In genomic region chr10:8369894-8370500, GRCm38 (mm10) we compare ENCODE assay signal across 15 mouse cellular contexts.
DNase-seq lines count a peak whose midpoint lies in the region; ATAC-seq and TF ChIP-seq lines count a peak whose summit lies in the region.
"Had no signal": no experiment of that assay in that cellular context is flagged by ENCODE, and none has a peak within 500 bp of the region (broad histone marks: within the 10 kb centered on the region; RNA-seq: fewer than 3 reads in every experiment).

No protein-coding gene starts in this region.

- no peaks in the 10 kb centered on the region for H3K4me1 ChIP-seq in limb, embryonic 14.5 days (ENCODE audit: control insufficient read depth, insufficient read depth, low read length)
- no peaks in the 10 kb centered on the region for H3K4me1 ChIP-seq in limb, embryonic 10.5 days
- peaks cover 17% of the 10 kb centered on the region for H3K4me1 ChIP-seq in bone marrow macrophage, adult 2 months (ENCODE audit: control insufficient read depth, insufficient read depth, low read length)
- no peaks in the 10 kb centered on the region for H3K4me1 ChIP-seq in forebrain, embryonic 13.5 days
- H3K4me1 ChIP-seq: embryonic facial prominence, embryonic 12.5 days; hindbrain, embryonic 13.5 days; intestine, embryonic 15.5 days; lung, embryonic 15.5 days had no signal

- no peaks in the 10 kb centered on the region for H3K9me3 ChIP-seq in limb, embryonic 14.5 days (ENCODE audit: control insufficient read depth, low read length)
- no peaks in the 10 kb centered on the region for H3K9me3 ChIP-seq in limb, embryonic 10.5 days (replicated peaks)
- no peaks in the 10 kb centered on the region for H3K9me3 ChIP-seq in forebrain, embryonic 13.5 days (replicated peaks)
- H3K9me3 ChIP-seq: embryonic facial prominence, embryonic 12.5 days; hindbrain, embryonic 13.5 days; intestine, embryonic 15.5 days; lung, embryonic 15.5 days; midbrain, embryonic 10.5 days had no signal

- H3K36me3 ChIP-seq in limb, embryonic 14.5 days (ENCODE audit: control insufficient read depth, insufficient read depth, low read length): no peaks in the 10 kb centered on the region
- H3K36me3 ChIP-seq in limb, embryonic 10.5 days: no peaks in the 10 kb centered on the region
- no peaks in the 10 kb centered on the region for H3K36me3 ChIP-seq in forebrain, embryonic 13.5 days (ENCODE audit: poor library complexity, severe bottlenecking)
- H3K36me3 ChIP-seq: embryonic facial prominence, embryonic 12.5 days; hindbrain, embryonic 13.5 days; intestine, embryonic 15.5 days; lung, embryonic 15.5 days; midbrain, embryonic 10.5 days had no signal

- H3K27me3 ChIP-seq in limb, embryonic 14.5 days (ENCODE audit: control insufficient read depth, insufficient read depth, low read length): no peaks in the 10 kb centered on the region
- H3K27me3 ChIP-seq in limb, embryonic 10.5 days (ENCODE audit: low read depth, poor library complexity, severe bottlenecking): no peaks in the 10 kb centered on the region
- no peaks in the 10 kb centered on the region for H3K27me3 ChIP-seq in forebrain, embryonic 13.5 days
- H3K27me3 ChIP-seq: embryonic facial prominence, embryonic 12.5 days; hindbrain, embryonic 13.5 days; intestine, embryonic 15.5 days; lung, embryonic 15.5 days had no signal

- H3K9ac ChIP-seq in limb, embryonic 14.5 days (ENCODE audit: low read depth, low read length, severe bottlenecking): no peak overlapping the region
- no peak overlapping the region for H3K9ac ChIP-seq in forebrain, embryonic 13.5 days
- H3K9ac ChIP-seq: embryonic facial prominence, embryonic 12.5 days; hindbrain, embryonic 13.5 days; intestine, embryonic 15.5 days; lung, embryonic 15.5 days had no signal

- H3K4me2 ChIP-seq in limb, embryonic 14.5 days (replicated peaks; ENCODE audit: low read depth, low read length, severe bottlenecking): no peak overlapping the region
- no peak overlapping the region for H3K4me2 ChIP-seq in forebrain, embryonic 13.5 days
- H3K4me2 ChIP-seq: embryonic facial prominence, embryonic 12.5 days; hindbrain, embryonic 13.5 days; intestine, embryonic 15.5 days; lung, embryonic 15.5 days had no signal

- TF ChIP-seq CTCF in bone marrow macrophage, adult 2 months (IDR thresholded peaks at IDR 0.05; ENCODE audit: low read depth, low read length): no peak

- no peak for ATAC-seq in limb, embryonic 14.5 days (ENCODE audit: low FRiP score, low read depth)
- ATAC-seq in monocyte, adult 5-6 weeks (replicated peaks; ENCODE audit: insufficient number of reproducible peaks, low FRiP score, low TSS enrichment, poor library complexity, severe bottlenecking): 0 out of 2 replicates have a peak, but pooled peaks have one; percentile 40
- ATAC-seq in forebrain, embryonic 13.5 days: no peak
- ATAC-seq: intestine, embryonic 15.5 days had no signal

- no peak for TF ChIP-seq POLR2A in limb, embryonic 14.5 days (IDR thresholded peaks at IDR 0.05; ENCODE audit: borderline replicate concordance, extremely low read depth, insufficient read depth, insufficient read length)
- TF ChIP-seq POLR2A in bone marrow macrophage, adult 2 months (IDR thresholded peaks at IDR 0.05; ENCODE audit: borderline replicate concordance, low read depth, low read length): no peak

- WGBS in limb, embryonic 14.5 days: 67% methylated on average over 10 of the region's 10 CpGs
- 83% methylated on average over 10 of the region's 10 CpGs for WGBS in limb, embryonic 10.5 days
- 83% methylated on average over 10 of the region's 10 CpGs for WGBS in forebrain, embryonic 13.5 days

- no peak overlapping the region for H3K27ac ChIP-seq in limb, embryonic 14.5 days (replicated peaks; ENCODE audit: low read depth, low read length)
- H3K27ac ChIP-seq in limb, embryonic 10.5 days: no peak overlapping the region
- H3K27ac ChIP-seq in bone marrow macrophage, adult 2 months (ENCODE audit: insufficient read depth, low read depth, low read length): peak overlapping the region; percentile 41; the same call in 1 of the 2 replicates
- no peak overlapping the region for H3K27ac ChIP-seq in forebrain, embryonic 13.5 days
- H3K27ac ChIP-seq: embryonic facial prominence, embryonic 12.5 days; hindbrain, embryonic 13.5 days; intestine, embryonic 15.5 days; kidney, postnatal 0 days; lung, embryonic 15.5 days; midbrain, embryonic 10.5 days had no signal

- no peak overlapping the region for H3K4me3 ChIP-seq in limb, embryonic 14.5 days (replicated peaks; ENCODE audit: low read length)
- H3K4me3 ChIP-seq in limb, embryonic 10.5 days: no peak overlapping the region
- H3K4me3 ChIP-seq in bone marrow macrophage, adult 2 months (ENCODE audit: insufficient read depth, low read length): no peak overlapping the region
- H3K4me3 ChIP-seq in forebrain, embryonic 13.5 days: no peak overlapping the region
- H3K4me3 ChIP-seq: embryonic facial prominence, embryonic 12.5 days; hindbrain, embryonic 13.5 days; intestine, embryonic 15.5 days; lung, embryonic 15.5 days; midbrain, embryonic 10.5 days had no signal

- DNase-seq in limb, embryonic 14.5 days (ENCODE audit: low spot score): peak; percentile 40
- no peak for DNase-seq in limb, embryonic 10.5 days (ENCODE audit: low spot score)
- peak; percentile 16 to 19 for DNase-seq in B cell, adult 2 months
- DNase-seq in heart, adult 9 months (ENCODE audit: low spot score in 2 of 2): no peak
- DNase-seq: cerebellum, postnatal 36 days; heart, adult 18-20 months had no signal

Comparison
In these comparisons a context has a peak if more than half of its experiments do, and no peak if none do; other contexts are left out.
1. DNase-seq: peak in limb, embryonic 14.5 days (single experiment) and B cell, adult 2 months (2 of 2); none in limb, embryonic 10.5 days (single experiment) and heart, adult 9 months (0 of 2).